Mouse (Mus musculus) CD4-positive, CD25-positive, alpha-beta regulatory T cell, adult 9 weeks (primary cell): Measurements from ENCODE around the gene Fam90a1a. TPM values are rescaled to one million over a fixed set of nuclear protein-coding genes. Genes with fewer than 3 reads are reported as not detected.

Experiments
- polyA plus RNA-seq: library from polyadenylated mRNA; unstranded; fragments of 100-300 nt; shearing (Covaris generic); gene quantifications from one replicate; pipeline ENCODE4 v1.2.1, GENCODE M21; 2017

The Fam90a1a gene
- not detected for polyA plus RNA-seq

GRCm38 (mm10) chr8:21958414-21958813 is at the start of gene Fam90a1a:
Gene Fam90a1a, plus strand, starts transcription at chr8:21958714.

GRCm38 (mm10) chr8:21932610-21933009 is 25.9 kb upstream of the Fam90a1a start, which contains the start of gene Defb15:
Gene Defb15, minus strand, starts transcription at chr8:21932710.

GRCm38 (mm10) chr8:21938052-21938451 is 20.5 kb upstream of the Fam90a1a start, which contains the start of gene Defb35:
Gene Defb35, plus strand, starts transcription at chr8:21938352.

GRCm38 (mm10) chr8:21946462-21946861 is 12.1 kb upstream of the Fam90a1a start, which contains the start of gene Defb13:
Gene Defb13, plus strand, starts transcription at chr8:21946762.

GRCm38 (mm10) chr8:21969475-21969874 is 11.0 kb downstream of the Fam90a1a start, which contains the start of gene Ccdc70:
Gene Ccdc70, plus strand, starts transcription at chr8:21969775.

Other genes starting within 250 kb of the Fam90a1a start
- not detected for gene Defa24, start 224.2 kb upstream of the Fam90a1a start, polyA plus RNA-seq
- gene Defb50, start 135.2 kb upstream of the Fam90a1a start, polyA plus RNA-seq, result not detected
- gene Defb2, start 118.8 kb upstream of the Fam90a1a start, polyA plus RNA-seq, result not detected
- not detected for gene Defb10, start 99.8 kb upstream of the Fam90a1a start, polyA plus RNA-seq
- gene Defb9, start 73.3 kb upstream of the Fam90a1a start, polyA plus RNA-seq, result not detected
- gene Defb11, start 52.3 kb upstream of the Fam90a1a start, polyA plus RNA-seq, result not detected
- not detected for gene Defb15, start 26.0 kb upstream of the Fam90a1a start, polyA plus RNA-seq
- gene Defb35, start 20.4 kb upstream of the Fam90a1a start, polyA plus RNA-seq, result not detected
- gene Defb13, start 12.0 kb upstream of the Fam90a1a start, polyA plus RNA-seq, result not detected
- gene Ccdc70, start 11.1 kb downstream of the Fam90a1a start, polyA plus RNA-seq, result not detected
- 0.20 TPM for gene Atp7b, start 101.6 kb downstream of the Fam90a1a start, polyA plus RNA-seq
- 13.0 TPM for gene Alg11, start 102.0 kb downstream of the Fam90a1a start, polyA plus RNA-seq
- gene Nek5, start 166.3 kb downstream of the Fam90a1a start, polyA plus RNA-seq, result 0.12 TPM
- gene Nek3, start 207.7 kb downstream of the Fam90a1a start, polyA plus RNA-seq, result 8.1 TPM
- gene Ckap2, start 227.1 kb downstream of the Fam90a1a start, polyA plus RNA-seq, result 3.0 TPM
- 48.5 TPM for gene Vps36, start 234.1 kb downstream of the Fam90a1a start, polyA plus RNA-seq